Mouse (Mus musculus) heart, postnatal 0 days (tissue): ENCODE measurements around the gene Nrarp. TPM values are rescaled to one million over a fixed set of nuclear protein-coding genes. Genes with fewer than 3 reads are reported as not detected.
A peak's percentile ranks its signal among the peaks of the same experiment; 100 is the strongest.

Source experiments
- ATAC-seq: fragments of 200-750 bp; cut with Nextera tagmentation; 2 replicates; pipeline ENCODE4 v1.8.0; 2017; ENCODE audit warnings: low read depth, moderate number of reproducible peaks, moderate library complexity; ENCODE audit not compliant: insufficient read depth
- DNase-seq: peaks from one replicate; pipeline ENCODE4 v3.0.0-alpha.2; 2016; ENCODE audit warnings: low spot score
- H3K27ac ChIP-seq: fragments of 300-500 bp; sonication (generic); 2 replicates; pipeline ENCODE4 v1.5.1; 2014; ENCODE audit warnings: low read depth, mild to moderate bottlenecking
- H3K27me3 ChIP-seq: fragments of 300-500 bp; sonication (generic); 2 replicates; pipeline ENCODE4 v1.6.1; 2014; ENCODE audit warnings: low read length, mixed read lengths; ENCODE audit not compliant: control insufficient read depth, insufficient read depth
- H3K36me3 ChIP-seq: fragments of 300-500 bp; sonication (generic); replicated peaks from 2 replicates; pipeline ENCODE4 v1.6.1; 2014; ENCODE audit warnings: low read length, mixed read lengths; ENCODE audit not compliant: control insufficient read depth, insufficient read depth
- H3K4me1 ChIP-seq: fragments of 300-500 bp; sonication (generic); 2 replicates; pipeline ENCODE4 v1.6.1; 2014; ENCODE audit warnings: antibody characterized with exemption; ENCODE audit not compliant: control insufficient read depth, insufficient read depth
- H3K4me2 ChIP-seq: fragments of 300-500 bp; sonication (generic); 2 replicates; pipeline ENCODE4 v1.6.1; 2014; ENCODE audit warnings: low read depth, mild to moderate bottlenecking, low read length, moderate library complexity
- H3K4me3 ChIP-seq: fragments of 300-500 bp; sonication (generic); 2 replicates; pipeline ENCODE4 v1.5.1; 2014; ENCODE audit warnings: low read depth, low read length
- H3K9ac ChIP-seq: fragments of 300-500 bp; sonication (generic); replicated peaks from 2 replicates; pipeline ENCODE4 v1.6.1; 2014; ENCODE audit warnings: low read depth, low read length, mixed read lengths
- H3K9me3 ChIP-seq: fragments of 300-500 bp; sonication (generic); replicated peaks from 2 replicates; pipeline ENCODE4 v1.6.1; 2016; ENCODE audit warnings: low read length; ENCODE audit not compliant: control insufficient read depth
- CTCF ChIP-seq: IDR thresholded peaks from 2 replicates; pipeline ENCODE4 v1.5.1; 2016; ENCODE audit warnings: antibody characterized with exemption, control low read depth, low read depth
- EP300 ChIP-seq: IDR thresholded peaks from 2 replicates; pipeline ENCODE4 v1.6.1; 2016; ENCODE audit warnings: antibody characterized with exemption, low read depth
- WGBS: fragments of 180-500 bp; shearing (Covaris S2); extraction: QIAGEN DNeasy Blood & Tissue Kit; methylation state at CpG from one replicate; pipeline ENCODE4 v1.1.7; 2014; 5-methylcytosine and 5-hydroxymethylcytosine counted together
- polyA plus RNA-seq: library from polyadenylated mRNA; unstranded; fragments of >200 nt; fragmentation: Nextera tagmentation; extraction: Ambion mirVana; gene quantifications from 2 replicates; pipeline ENCODE4 v1.2.1, GENCODE M21; 2015
- total RNA-seq: library from RNA; depleted of rRNA; stranded (reverse); fragments of >200 nt; gene quantifications from 2 replicates; pipeline ENCODE4 v1.2.3, GENCODE M21; 2014; ENCODE audit warnings: low replicate concordance

Nrarp gene
- total and polyA plus RNA-seq, 2 experiments from 2014 or later: 8.8 to 38.1 TPM

DNA sequence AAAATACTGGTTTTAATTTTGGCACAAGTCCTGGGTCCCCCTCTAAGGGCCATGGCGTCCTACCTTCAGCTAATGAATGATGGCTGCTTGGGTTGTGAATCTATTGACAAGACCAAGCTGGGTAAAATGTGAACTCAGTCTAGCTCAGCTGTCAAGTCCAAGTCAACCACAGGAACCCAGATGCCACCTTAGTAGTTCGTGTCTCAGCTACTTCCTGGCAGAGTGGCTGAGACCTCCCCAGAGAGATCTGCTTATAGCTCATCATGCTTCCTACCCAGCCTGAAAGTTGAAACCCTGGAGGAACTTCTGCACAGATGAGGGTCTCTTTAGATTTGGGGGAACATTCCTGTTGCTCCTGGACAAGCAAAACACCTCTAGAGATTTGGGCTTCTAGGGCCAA lies 2.8 kb downstream of the Nrarp start:
- 69% methylated on average over 2 of the region's 2 CpGs for WGBS
- H3K4me3 ChIP-seq: peak overlapping the region; percentile 62
- no peak for ATAC-seq
- no peak for DNase-seq
- H3K4me1 ChIP-seq: peaks cover 17% of the 10 kb centered on the region
- H3K36me3 ChIP-seq: no peaks in the 10 kb centered on the region
- 0 out of 2 replicates have a peak, but pooled peaks cover 6% of the 10 kb centered on the region for H3K27me3 ChIP-seq
- H3K9ac ChIP-seq: no peak overlapping the region
- H3K9me3 ChIP-seq: no peaks in the 10 kb centered on the region
- H3K4me2 ChIP-seq: peak overlapping the region; percentile 82
- no peak for TF ChIP-seq EP300
- no peak for TF ChIP-seq CTCF
- H3K27ac ChIP-seq: no peak overlapping the region

DNA sequence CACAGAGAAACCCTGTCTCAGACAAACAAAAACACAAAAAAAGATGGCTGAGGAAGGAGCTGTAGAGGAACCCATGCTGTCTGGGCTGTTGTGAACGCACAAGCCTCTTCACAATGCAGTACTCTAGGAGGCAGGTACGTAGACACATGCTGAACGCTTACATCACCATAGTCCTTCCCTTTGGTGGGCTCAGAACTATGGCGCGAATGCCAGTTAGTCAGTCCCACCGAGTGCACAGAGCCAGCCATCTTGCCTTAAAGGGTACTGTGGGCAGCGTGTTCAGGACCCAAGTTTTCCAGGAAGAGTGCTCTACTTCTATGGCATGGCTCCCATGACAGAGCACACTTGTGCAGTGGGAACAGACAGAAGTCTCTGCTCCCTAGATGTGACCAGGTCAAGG lies 3.9 kb downstream of the Nrarp start:
- no peak overlapping the region for H3K27ac ChIP-seq
- H3K4me2 ChIP-seq: no peak overlapping the region
- WGBS: 92% methylated on average over 7 of the region's 7 CpGs
- H3K27me3 ChIP-seq: 0 out of 2 replicates have a peak, but pooled peaks cover 6% of the 10 kb centered on the region
- no peak overlapping the region for H3K9ac ChIP-seq
- TF ChIP-seq CTCF (no peak), EP300 (no peak)
- peaks cover 11% of the 10 kb centered on the region for H3K4me1 ChIP-seq
- no peak for ATAC-seq
- no peaks in the 10 kb centered on the region for H3K36me3 ChIP-seq
- no peak for DNase-seq
- no peak overlapping the region for H3K4me3 ChIP-seq
- no peaks in the 10 kb centered on the region for H3K9me3 ChIP-seq

DNA sequence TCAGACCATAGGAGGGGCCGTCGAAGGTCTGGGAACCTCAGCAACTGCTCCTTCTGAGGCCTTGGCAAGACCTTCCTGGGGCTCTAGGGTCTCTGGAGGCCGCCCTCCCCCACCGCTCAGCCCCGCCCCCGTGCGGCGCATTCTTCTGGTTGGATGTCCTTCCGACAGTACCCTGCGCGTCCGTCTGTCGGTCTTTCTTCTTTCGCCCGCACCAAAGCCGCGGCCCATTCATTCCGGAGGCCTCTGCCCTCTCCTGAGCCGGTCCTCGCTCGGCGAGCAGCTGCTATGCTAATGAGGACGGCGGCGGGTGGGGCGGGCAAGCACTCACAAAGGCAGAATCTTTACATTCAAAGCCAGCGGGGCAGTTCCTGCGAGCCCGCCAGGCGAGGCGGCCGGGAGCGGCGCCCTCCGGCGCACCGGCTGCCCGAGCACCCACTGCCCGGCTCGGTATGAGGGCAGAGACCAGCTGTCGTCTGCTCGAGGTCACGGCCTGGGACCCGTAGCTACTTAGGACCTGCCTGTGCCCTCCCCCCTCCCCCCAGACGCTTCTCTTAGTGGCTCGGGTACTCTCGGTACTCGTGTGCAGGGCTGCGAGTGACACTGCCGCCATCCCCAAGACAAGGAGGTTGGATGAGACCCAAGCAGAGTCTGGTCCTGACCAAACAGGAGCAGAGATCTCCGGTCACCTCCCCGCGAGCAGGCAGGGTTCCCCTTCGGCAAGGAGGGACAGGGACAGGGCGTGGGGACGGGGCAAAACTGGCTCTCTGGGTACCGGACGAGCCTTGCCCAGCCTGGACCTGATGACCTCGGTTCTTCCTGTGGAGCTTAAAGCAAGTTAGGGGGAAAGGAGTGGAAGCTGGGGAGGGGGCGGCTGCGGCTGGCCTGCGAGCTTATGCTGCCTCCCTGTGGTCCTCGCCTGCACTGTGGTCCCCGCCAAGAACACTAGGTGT lies 5.3 kb downstream of the Nrarp start:
- Histone ChIP-seq H3K9me3 (no peaks in the 10 kb centered on the region), H3K27ac (peak overlapping the region; percentile 63), H3K4me3 (peak overlapping the region; percentile 47), H3K4me1 (peaks cover 11% of the 10 kb centered on the region), H3K9ac (peak overlapping the region; percentile 52), H3K27me3 (no peaks in the 10 kb centered on the region), H3K36me3 (no peaks in the 10 kb centered on the region), H3K4me2 (peak overlapping the region; percentile 76)
- ATAC-seq (peak; percentile 34), DNase-seq (peak; percentile 45)
- 2% methylated on average over 63 of the region's 64 CpGs for WGBS
- TF ChIP-seq CTCF: peak; percentile 59
- 0 out of 2 replicates have a peak, but pooled peaks have one; percentile 18 for TF ChIP-seq EP300

DNA sequence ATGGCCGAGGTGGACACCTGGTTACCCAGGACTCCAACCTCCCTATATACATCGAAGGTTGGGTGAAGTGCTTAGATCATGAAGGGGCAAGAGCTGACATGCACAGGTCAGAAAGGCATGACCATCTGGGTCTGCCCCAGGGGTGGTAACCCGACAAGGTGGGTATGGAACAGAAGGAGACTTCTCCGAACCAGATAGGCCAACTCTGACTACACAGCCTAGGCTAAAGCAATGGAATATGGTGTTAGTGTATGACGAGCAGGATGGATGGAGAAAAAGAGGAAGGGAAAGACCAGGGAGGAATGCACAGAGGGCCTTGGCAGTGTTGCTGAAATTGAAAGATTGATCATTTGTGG lies 6.0 kb downstream of the Nrarp start:
- DNase-seq (no peak), ATAC-seq (no peak)
- WGBS: 40% methylated on average over 5 of the region's 5 CpGs
- H3K4me3 ChIP-seq: no peak overlapping the region; the same call in 1 of the 2 replicates
- peaks cover 8% of the 10 kb centered on the region for H3K4me1 ChIP-seq
- TF ChIP-seq CTCF (no peak), EP300 (no peak)
- H3K9ac ChIP-seq: no peak overlapping the region
- H3K36me3 ChIP-seq: no peaks in the 10 kb centered on the region
- H3K27ac ChIP-seq: no peak overlapping the region
- no peaks in the 10 kb centered on the region for H3K9me3 ChIP-seq
- H3K27me3 ChIP-seq: no peaks in the 10 kb centered on the region
- peak overlapping the region; percentile 76 for H3K4me2 ChIP-seq

DNA sequence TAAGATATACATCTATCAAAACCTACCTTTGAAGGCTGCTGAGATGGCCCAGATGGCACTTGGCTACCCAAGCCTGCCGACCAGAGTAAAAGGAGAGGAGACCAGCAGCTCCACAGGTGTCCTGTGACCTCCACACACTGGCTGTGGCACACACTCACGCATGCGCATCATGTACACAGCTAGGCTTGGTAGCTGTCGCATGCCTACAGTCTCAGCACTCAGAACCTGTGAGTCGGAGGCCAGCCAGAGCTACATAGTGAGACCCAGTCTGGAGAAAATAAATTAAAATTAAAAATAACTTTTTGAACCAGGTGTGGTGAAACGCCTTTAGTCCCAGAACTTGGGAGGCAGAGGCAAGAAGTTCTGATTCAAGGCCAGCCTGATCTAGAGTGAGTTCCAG lies 7.3 kb downstream of the Nrarp start:
- Histone ChIP-seq H3K27me3 (no peaks in the 10 kb centered on the region), H3K4me2 (no peak overlapping the region), H3K4me3 (no peak overlapping the region), H3K4me1 (peaks cover 8% of the 10 kb centered on the region), H3K27ac (no peak overlapping the region), H3K9me3 (no peaks in the 10 kb centered on the region), H3K9ac (no peak overlapping the region), H3K36me3 (no peaks in the 10 kb centered on the region)
- TF ChIP-seq EP300 (no peak), CTCF (no peak)
- DNase-seq (no peak), ATAC-seq (no peak)
- 82% methylated on average over 6 of the region's 6 CpGs for WGBS
